Mouse (Mus musculus) stomach, postnatal 0 days (tissue): ENCODE data around the gene Mgrn1.

Experiments used
- CTCF ChIP-seq: IDR thresholded peaks from 2 replicates; pipeline ENCODE4 v1.5.1; 2016; ENCODE audit warnings: antibody characterized with exemption, low read depth, mild to moderate bottlenecking, moderate library complexity
- EP300 ChIP-seq: optimal IDR thresholded peaks from 2 replicates; pipeline ENCODE3; 2016; ENCODE audit warnings: antibody characterized with exemption

DNA sequence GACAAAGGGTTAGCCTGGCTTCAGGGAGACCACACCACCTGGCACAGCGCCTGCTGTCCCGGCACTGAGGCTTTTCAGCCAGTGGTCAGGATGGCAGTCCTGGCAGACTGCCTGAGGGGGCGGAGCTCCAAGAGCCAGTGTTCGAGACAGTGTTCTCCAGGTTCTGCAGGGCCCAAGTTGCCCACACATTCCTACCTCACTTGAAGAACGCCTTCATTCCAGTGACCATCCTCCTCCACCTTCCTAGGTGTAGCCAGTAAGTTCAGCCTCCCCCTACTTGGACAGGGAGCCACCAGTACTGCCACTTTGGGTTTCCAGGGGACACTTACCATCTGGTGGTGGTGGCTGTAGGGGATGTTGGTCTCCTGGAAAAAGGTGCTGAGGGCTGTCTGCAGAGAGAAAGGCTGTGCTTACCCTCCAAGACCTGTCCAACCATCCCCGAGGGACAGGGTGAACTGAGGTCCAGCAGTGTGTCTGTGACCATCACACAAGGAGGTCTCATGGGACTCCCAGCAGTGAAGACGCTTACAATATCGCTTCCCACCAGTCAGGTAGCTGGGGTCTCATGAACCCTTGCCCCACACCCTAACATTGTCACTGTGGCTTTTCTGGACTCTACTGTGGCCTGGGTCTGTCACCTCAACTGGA, 9.9 kb upstream of the Mgrn1 start:
- TF ChIP-seq CTCF (no peak), EP300 (no peak)
